Mouse (Mus musculus): ENCODE data around the gene Aatf. TPM values are rescaled to one million over a fixed set of nuclear protein-coding genes. Genes with fewer than 3 reads are reported as not detected.

Aatf gene
- polyA plus RNA-seq, 1 experiment from 2014 or later, result 63.2 TPM

- under 1% methylated on average over 29 of the region's 29 CpGs for WGBS
- peak; percentile 35 for DNase-seq (ENCODE audit: extremely low spot score, low spot score)
- peaks cover 100% of the 10 kb centered on the region for H3K27me3 ChIP-seq (ENCODE audit: poor library complexity, severe bottlenecking)
- H3K27ac ChIP-seq, result no peak overlapping the region
- no peaks in the 10 kb centered on the region for H3K9me3 ChIP-seq
- peaks cover 61% of the 10 kb centered on the region for H3K4me1 ChIP-seq
- peak overlapping the region; percentile 13; the same call in 1 of the 2 replicates for H3K4me3 ChIP-seq
- H3K36me3 ChIP-seq (replicated peaks), result no peaks in the 10 kb centered on the region
These were observed 13.9 kb upstream of the Aatf start for GRCm38 (mm10) chr11:84526976-84527860.

GRCm38 (mm10) chr11:84526451-84526850 is 13.1 kb upstream of the Aatf start:
- no peak for DNase-seq (ENCODE audit: extremely low spot score, low spot score)
- Histone ChIP-seq H3K27me3 (ENCODE audit: poor library complexity, severe bottlenecking) (peaks cover 100% of the 10 kb centered on the region), H3K4me1 (peaks cover 61% of the 10 kb centered on the region), H3K9me3 (0 out of 2 replicates have a peak, but pooled peaks cover 2% of the 10 kb centered on the region), H3K27ac (no peak overlapping the region), H3K36me3 (replicated peaks) (no peaks in the 10 kb centered on the region), H3K4me3 (peak overlapping the region; percentile 61)
- WGBS, result 0% methylated on average over 10 of the region's 10 CpGs

- DNase-seq (ENCODE audit: extremely low spot score, low spot score), result peak; percentile 83
- Histone ChIP-seq H3K36me3 (replicated peaks) (no peaks in the 10 kb centered on the region), H3K4me1 (peaks cover 61% of the 10 kb centered on the region), H3K27ac (peak within 1 kb of the TSS; percentile 40), H3K27me3 (ENCODE audit: poor library complexity, severe bottlenecking) (peaks cover 100% of the 10 kb centered on the region), H3K9me3 (0 out of 2 replicates have a peak, but pooled peaks cover 3% of the 10 kb centered on the region), H3K4me3 (peak within 1 kb of the TSS; percentile 61)
- under 1% methylated on average over 64 of the region's 64 CpGs for WGBS
These were observed 12.3 kb upstream of the Aatf start, which contains the start of gene Lhx1 for GRCm38 (mm10) chr11:84525421-84526274. Lhx1 (minus strand) TSS chr11:84525535.

- WGBS, result under 1% methylated on average over 48 of the region's 48 CpGs
- Histone ChIP-seq H3K4me1 (peaks cover 64% of the 10 kb centered on the region), H3K36me3 (replicated peaks) (no peaks in the 10 kb centered on the region), H3K9me3 (0 out of 2 replicates have a peak, but pooled peaks cover 3% of the 10 kb centered on the region), H3K4me3 (peak overlapping the region; percentile 61), H3K27me3 (ENCODE audit: poor library complexity, severe bottlenecking) (peaks cover 100% of the 10 kb centered on the region), H3K27ac (0 out of 2 replicates have a peak overlapping the region, but pooled peaks have one; percentile 40)
- peak; percentile 55 for DNase-seq (ENCODE audit: extremely low spot score, low spot score)
These were observed 11.4 kb upstream of the Aatf start for GRCm38 (mm10) chr11:84524511-84525270.

- DNase-seq (ENCODE audit: extremely low spot score, low spot score), result peak; percentile 60
- Histone ChIP-seq H3K9me3 (0 out of 2 replicates have a peak, but pooled peaks cover 3% of the 10 kb centered on the region), H3K27ac (no peak overlapping the region), H3K4me3 (peak overlapping the region; percentile 61), H3K36me3 (replicated peaks) (no peaks in the 10 kb centered on the region), H3K27me3 (ENCODE audit: poor library complexity, severe bottlenecking) (peaks cover 100% of the 10 kb centered on the region), H3K4me1 (peaks cover 61% of the 10 kb centered on the region)
- WGBS, result under 1% methylated on average over 35 of the region's 35 CpGs
These were observed 10.7 kb upstream of the Aatf start for GRCm38 (mm10) chr11:84523841-84524510.

- Histone ChIP-seq H3K4me3 (peak overlapping the region; percentile 61), H3K36me3 (replicated peaks) (no peaks in the 10 kb centered on the region), H3K9me3 (0 out of 2 replicates have a peak, but pooled peaks cover 3% of the 10 kb centered on the region), H3K27ac (no peak overlapping the region), H3K27me3 (ENCODE audit: poor library complexity, severe bottlenecking) (peaks cover 100% of the 10 kb centered on the region), H3K4me1 (peaks cover 55% of the 10 kb centered on the region)
- WGBS, result under 1% methylated on average over 16 of the region's 16 CpGs
- DNase-seq (ENCODE audit: extremely low spot score, low spot score), result peak; percentile 50
These were observed 10.1 kb upstream of the Aatf start for GRCm38 (mm10) chr11:84523321-84523831.

- 0 out of 2 replicates have a peak, but pooled peaks cover 3% of the 10 kb centered on the region for H3K9me3 ChIP-seq
- under 1% methylated on average over 40 of the region's 40 CpGs for WGBS
- peaks cover 52% of the 10 kb centered on the region for H3K4me1 ChIP-seq
- no peaks in the 10 kb centered on the region for H3K36me3 ChIP-seq (replicated peaks)
- peak overlapping the region; percentile 61 for H3K4me3 ChIP-seq
- DNase-seq (ENCODE audit: extremely low spot score, low spot score), result peak; percentile 38
- H3K27me3 ChIP-seq (ENCODE audit: poor library complexity, severe bottlenecking), result peaks cover 100% of the 10 kb centered on the region
- H3K27ac ChIP-seq, result no peak overlapping the region
These were observed 9.4 kb upstream of the Aatf start for GRCm38 (mm10) chr11:84522577-84523320.

GRCm38 (mm10) chr11:84521751-84522299 is 8.5 kb upstream of the Aatf start:
- H3K36me3 ChIP-seq (replicated peaks), result no peaks in the 10 kb centered on the region
- 4% methylated on average over 24 of the region's 24 CpGs for WGBS
- peaks cover 100% of the 10 kb centered on the region for H3K27me3 ChIP-seq (ENCODE audit: poor library complexity, severe bottlenecking)
- peaks cover 47% of the 10 kb centered on the region for H3K4me1 ChIP-seq
- DNase-seq (ENCODE audit: extremely low spot score, low spot score), result peak; percentile 29
- H3K4me3 ChIP-seq, result peak overlapping the region; percentile 61; the same call in 1 of the 2 replicates
- no peak overlapping the region for H3K27ac ChIP-seq
- 0 out of 2 replicates have a peak, but pooled peaks cover 3% of the 10 kb centered on the region for H3K9me3 ChIP-seq

GRCm38 (mm10) chr11:84521071-84521390 is 7.7 kb upstream of the Aatf start:
- H3K9me3 ChIP-seq, result 0 out of 2 replicates have a peak, but pooled peaks cover 3% of the 10 kb centered on the region
- peaks cover 40% of the 10 kb centered on the region for H3K4me1 ChIP-seq
- peaks cover 100% of the 10 kb centered on the region for H3K27me3 ChIP-seq (ENCODE audit: poor library complexity, severe bottlenecking)
- no peak overlapping the region for H3K4me3 ChIP-seq
- 5% methylated on average over 3 of the region's 3 CpGs for WGBS
- no peak for DNase-seq (ENCODE audit: extremely low spot score, low spot score)
- no peak overlapping the region for H3K27ac ChIP-seq
- no peaks in the 10 kb centered on the region for H3K36me3 ChIP-seq (replicated peaks)

GRCm38 (mm10) chr11:84520269-84521070 is 7.1 kb upstream of the Aatf start:
- H3K27me3 ChIP-seq (ENCODE audit: poor library complexity, severe bottlenecking), result peaks cover 100% of the 10 kb centered on the region
- peaks cover 34% of the 10 kb centered on the region for H3K4me1 ChIP-seq
- H3K4me3 ChIP-seq, result no peak overlapping the region; the same call in 1 of the 2 replicates
- no peaks in the 10 kb centered on the region for H3K36me3 ChIP-seq (replicated peaks)
- H3K9me3 ChIP-seq, result 0 out of 2 replicates have a peak, but pooled peaks cover 3% of the 10 kb centered on the region
- WGBS, result 2% methylated on average over 31 of the region's 31 CpGs
- DNase-seq (ENCODE audit: extremely low spot score, low spot score), result no peak
- H3K27ac ChIP-seq, result no peak overlapping the region
